14 mouse cellular contexts compared by ENCODE assay signal in genomic region chr17:29428213-29428612, GRCm38 (mm10).
DNase-seq lines count a peak whose midpoint lies in the region; ATAC-seq and TF ChIP-seq lines count a peak whose summit lies in the region.
"Had no signal": no experiment of that assay in that cellular context is flagged by ENCODE, and none has a peak within 500 bp of the region (broad histone marks: within the 10 kb centered on the region; RNA-seq: fewer than 3 reads in every experiment).

No protein-coding gene starts in this region.

- no peak for TF ChIP-seq POLR2A in myocyte (IDR thresholded peaks at IDR 0.05; ENCODE audit: insufficient read length, low read depth)

- no peak for TF ChIP-seq EP300 in lung, postnatal 0 days (IDR thresholded peaks at IDR 0.05)

- peaks cover 7% of the 10 kb centered on the region; the same call in 1 of the 2 replicates for H3K4me1 ChIP-seq in intestine, embryonic 15.5 days (replicated peaks)
- peaks cover 8% of the 10 kb centered on the region for H3K4me1 ChIP-seq in intestine, embryonic 16.5 days (ENCODE audit: control insufficient read depth, insufficient read depth, low read length)
- H3K4me1 ChIP-seq in lung, postnatal 0 days (ENCODE audit: insufficient read depth, low read depth, low read length): no peaks in the 10 kb centered on the region; the same call in 1 of the 2 replicates

- H3K27me3 ChIP-seq in intestine, embryonic 15.5 days (replicated peaks): no peaks in the 10 kb centered on the region
- H3K27me3 ChIP-seq in intestine, embryonic 16.5 days (replicated peaks; ENCODE audit: control insufficient read depth, insufficient read depth, low read length): no peaks in the 10 kb centered on the region
- H3K27me3 ChIP-seq in myocyte (ENCODE audit: control insufficient read depth, insufficient read depth, insufficient read length): no peaks in the 10 kb centered on the region
- H3K27me3 ChIP-seq in lung, postnatal 0 days (replicated peaks; ENCODE audit: insufficient read depth, low read length): no peaks in the 10 kb centered on the region

- ATAC-seq in intestine, embryonic 15.5 days: no peak
- no peak for ATAC-seq in intestine, embryonic 16.5 days
- no peak for ATAC-seq in lung, postnatal 0 days
- ATAC-seq: forebrain, embryonic 16.5 days had no signal

- no peak overlapping the region for H3ac ChIP-seq in myocyte (ENCODE audit: control insufficient read depth, insufficient read length)

- no peak overlapping the region for H3K9ac ChIP-seq in intestine, embryonic 15.5 days
- no peak overlapping the region for H3K9ac ChIP-seq in intestine, embryonic 16.5 days (ENCODE audit: low read depth, low read length)
- no peak overlapping the region for H3K9ac ChIP-seq in lung, postnatal 0 days (replicated peaks; ENCODE audit: low read depth)

- no peak for TF ChIP-seq CTCF in lung, postnatal 0 days (IDR thresholded peaks at IDR 0.05)

- 0 out of 2 replicates have a peak overlapping the region, but pooled peaks have one; percentile 13 for H3K27ac ChIP-seq in intestine, embryonic 15.5 days
- no peak overlapping the region for H3K27ac ChIP-seq in intestine, embryonic 16.5 days (ENCODE audit: low read length)
- H3K27ac ChIP-seq in lung, postnatal 0 days (ENCODE audit: low read length): no peak overlapping the region

- peak; percentile 63 for DNase-seq in adrenal gland, postnatal 10 days
- no peak for DNase-seq in adrenal gland, postnatal 25 days
- DNase-seq in ovary, adult 18-20 months (ENCODE audit: low spot score): peak; percentile 32
- DNase-seq in ovary, postnatal 10 days (ENCODE audit: low spot score): no peak
- DNase-seq in lung, postnatal 0 days (ENCODE audit: low spot score): no peak
- DNase-seq: B cell, adult 2 months; gastrocnemius, postnatal 25 days; layer of hippocampus, postnatal 36 days; lung, postnatal 14 days had no signal

- 29% methylated on average over 8 of the region's 8 CpGs for WGBS in intestine, embryonic 15.5 days
- WGBS in intestine, embryonic 16.5 days: 28% methylated on average over 8 of the region's 8 CpGs
- WGBS in lung, postnatal 0 days: 23% methylated on average over 8 of the region's 8 CpGs

- H3K9me3 ChIP-seq in intestine, embryonic 15.5 days: no peaks in the 10 kb centered on the region
- no peaks in the 10 kb centered on the region for H3K9me3 ChIP-seq in intestine, embryonic 16.5 days (ENCODE audit: control insufficient read depth, low read length)
- H3K9me3 ChIP-seq in lung, postnatal 0 days (ENCODE audit: low read length): no peaks in the 10 kb centered on the region

- no peak overlapping the region for H3K4me3 ChIP-seq in intestine, embryonic 15.5 days (replicated peaks)
- H3K4me3 ChIP-seq in intestine, embryonic 16.5 days (ENCODE audit: low read length): no peak overlapping the region
- no peak overlapping the region for H3K4me3 ChIP-seq in myocyte
- H3K4me3 ChIP-seq in lung, postnatal 0 days (ENCODE audit: low read depth, low read length): no peak overlapping the region

- H3K36me3 ChIP-seq in intestine, embryonic 15.5 days: no peaks in the 10 kb centered on the region
- H3K36me3 ChIP-seq in intestine, embryonic 16.5 days (ENCODE audit: control insufficient read depth, insufficient read depth, low read length): no peaks in the 10 kb centered on the region
- no peaks in the 10 kb centered on the region for H3K36me3 ChIP-seq in myocyte (ENCODE audit: control insufficient read depth, insufficient read depth)
- H3K36me3 ChIP-seq in lung, postnatal 0 days (ENCODE audit: insufficient read depth, low read length): no peaks in the 10 kb centered on the region

- no peak overlapping the region for H3K4me2 ChIP-seq in intestine, embryonic 15.5 days (replicated peaks)
- no peak overlapping the region for H3K4me2 ChIP-seq in intestine, embryonic 16.5 days (ENCODE audit: low read depth, low read length)
- peak overlapping the region; percentile 13 for H3K4me2 ChIP-seq in myocyte (ENCODE audit: low read depth)
- no peak overlapping the region for H3K4me2 ChIP-seq in lung, postnatal 0 days (replicated peaks; ENCODE audit: low read depth, low read length)
- H3K4me2 ChIP-seq: midbrain, embryonic 11.5 days had no signal

- no peaks in the 10 kb centered on the region for H3K79me2 ChIP-seq in myocyte (ENCODE audit: control insufficient read depth, insufficient read depth)

TF ChIP-seq in myocyte, 11 proteins besides CTCF, POLR2A, EP300 and RAD21:
- TF ChIP-seq MYOG (IDR thresholded peaks at IDR 0.05; ENCODE audit: control insufficient read depth in 1 of 3, insufficient read depth in 1 of 3, insufficient read length in 2 of 3, low read depth in 2 of 3): no peak
- no peak for TF ChIP-seq CEBPB (IDR thresholded peaks at IDR 0.05; ENCODE audit: insufficient read depth, poor library complexity, severe bottlenecking)
- no peak for TF ChIP-seq MAX (IDR thresholded peaks at IDR 0.05; ENCODE audit: low read depth)
- no peak for TF ChIP-seq E2F4 (IDR thresholded peaks at IDR 0.05; ENCODE audit: insufficient read depth)
- no peak for TF ChIP-seq TCF3 (IDR thresholded peaks at IDR 0.05; ENCODE audit: insufficient read length, low read depth)

Comparison
In these comparisons a context has a peak if more than half of its experiments do, and no peak if none do; other contexts are left out.
1. DNase-seq: peak in adrenal gland, postnatal 10 days (single experiment) and ovary, adult 18-20 months (single experiment); none in adrenal gland, postnatal 25 days (single experiment), ovary, postnatal 10 days (single experiment) and lung, postnatal 0 days (single experiment).